Mouse (Mus musculus): Measurements from ENCODE around the gene Prnp.

DNA sequence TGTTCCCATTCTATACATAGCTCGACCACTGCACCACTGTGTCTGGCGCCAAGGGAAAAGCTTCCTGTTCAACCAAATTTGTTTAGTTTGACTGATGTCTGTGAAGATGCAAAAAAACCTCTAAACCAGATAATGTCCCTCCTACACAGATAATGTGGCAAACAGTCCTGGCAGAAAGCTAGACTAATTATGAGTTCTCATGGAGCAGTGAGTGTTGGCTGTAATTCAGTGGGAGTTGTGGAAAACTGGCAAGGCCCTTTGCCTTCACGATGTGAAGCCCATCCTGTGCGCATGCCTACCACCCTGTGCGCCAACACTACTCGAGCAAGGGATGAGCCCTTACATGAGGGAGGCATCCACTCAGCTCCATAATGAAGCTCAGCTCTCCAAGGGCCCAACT is 36.0 kb downstream of the Prnp start:
- no peak for TF ChIP-seq EP300 (optimal IDR thresholded peaks at IDR 0.05)
- no peak for TF ChIP-seq CTCF (IDR thresholded peaks at IDR 0.05; ENCODE audit: low read depth)

Measured in stomach, postnatal 0 days (tissue).